Mouse (Mus musculus): ENCODE data around the gene Gsta3. TPM values are rescaled to one million over a fixed set of nuclear protein-coding genes. Genes with fewer than 3 reads are reported as not detected.

The Gsta3 gene
- polyA plus RNA-seq, 1 experiment: 0.30 TPM

GRCm38 (mm10) chr1:21232516-21232915 is 7.9 kb upstream of the Gsta3 start:
- Histone ChIP-seq H3K4me3 (no peak overlapping the region), H3ac (ENCODE audit: control insufficient read depth, insufficient read length) (no peak overlapping the region), H3K79me2 (ENCODE audit: control insufficient read depth, insufficient read depth) (no peaks in the 10 kb centered on the region), H3K4me2 (ENCODE audit: low read depth) (no peak overlapping the region), H3K27me3 (ENCODE audit: control insufficient read depth, insufficient read depth, insufficient read length) (no peaks in the 10 kb centered on the region), H3K36me3 (ENCODE audit: control insufficient read depth, insufficient read depth) (no peaks in the 10 kb centered on the region)
- TF ChIP-seq POLR2AphosphoS2 (IDR thresholded peaks at IDR 0.05; ENCODE audit: insufficient read length, low read depth) (no peak), USF1 (IDR thresholded peaks at IDR 0.05; ENCODE audit: low read depth) (no peak)

- no peak for TF ChIP-seq SRF (IDR thresholded peaks at IDR 0.05; ENCODE audit: control insufficient read depth, insufficient read length, low read depth)
- no peak for TF ChIP-seq MYOD1 (IDR thresholded peaks at IDR 0.05; ENCODE audit: control insufficient read depth in 1 of 3, insufficient read length in 2 of 3, low read depth in 2 of 3)
- no peak for TF ChIP-seq TCF12 (IDR thresholded peaks at IDR 0.05; ENCODE audit: insufficient read depth, poor library complexity, severe bottlenecking)
- no peak for TF ChIP-seq POLR2AphosphoS2 (IDR thresholded peaks at IDR 0.05; ENCODE audit: insufficient read length, low read depth)
- TF ChIP-seq TCF3 (IDR thresholded peaks at IDR 0.05; ENCODE audit: insufficient read length, low read depth): no peak
- no peak for TF ChIP-seq CEBPB (IDR thresholded peaks at IDR 0.05; ENCODE audit: insufficient read depth, poor library complexity, severe bottlenecking)
- TF ChIP-seq USF1 (IDR thresholded peaks at IDR 0.05; ENCODE audit: low read depth): no peak
- Histone ChIP-seq H3K36me3 (ENCODE audit: control insufficient read depth, insufficient read depth) (no peaks in the 10 kb centered on the region), H3K4me3 (no peak overlapping the region), H3K79me2 (ENCODE audit: control insufficient read depth, insufficient read depth) (no peaks in the 10 kb centered on the region), H3K27me3 (ENCODE audit: control insufficient read depth, insufficient read depth, insufficient read length) (no peaks in the 10 kb centered on the region), H3K4me2 (ENCODE audit: low read depth) (no peak overlapping the region), H3ac (ENCODE audit: control insufficient read depth, insufficient read length) (no peak overlapping the region)
Measured at GRCm38 (mm10) chr1:21235359-21235758, 5.0 kb upstream of the Gsta3 start.

- H3K27me3 ChIP-seq (ENCODE audit: control insufficient read depth, insufficient read depth, insufficient read length): no peaks in the 10 kb centered on the region
- no peak overlapping the region for H3ac ChIP-seq (ENCODE audit: control insufficient read depth, insufficient read length)
- H3K79me2 ChIP-seq (ENCODE audit: control insufficient read depth, insufficient read depth): no peaks in the 10 kb centered on the region
- TF ChIP-seq SRF (IDR thresholded peaks at IDR 0.05; ENCODE audit: control insufficient read depth, insufficient read length, low read depth): no peak
- no peak for TF ChIP-seq TCF12 (IDR thresholded peaks at IDR 0.05; ENCODE audit: insufficient read depth, poor library complexity, severe bottlenecking)
- TF ChIP-seq REST (IDR thresholded peaks at IDR 0.05; ENCODE audit: insufficient read depth, insufficient read length): no peak
- no peak for TF ChIP-seq TCF3 (IDR thresholded peaks at IDR 0.05; ENCODE audit: insufficient read length, low read depth)
- no peak for TF ChIP-seq MAX (IDR thresholded peaks at IDR 0.05; ENCODE audit: low read depth)
- TF ChIP-seq MYOD1 (IDR thresholded peaks at IDR 0.05; ENCODE audit: control insufficient read depth in 1 of 3, insufficient read length in 2 of 3, low read depth in 2 of 3): no peak
- no peak for TF ChIP-seq E2F4 (IDR thresholded peaks at IDR 0.05; ENCODE audit: insufficient read depth)
- no peak for TF ChIP-seq MYOG (IDR thresholded peaks at IDR 0.05; ENCODE audit: control insufficient read depth in 1 of 3, insufficient read depth in 1 of 3, insufficient read length in 2 of 3, low read depth in 2 of 3)
- TF ChIP-seq POLR2A (IDR thresholded peaks at IDR 0.05; ENCODE audit: insufficient read length, low read depth): no peak
- no peak for TF ChIP-seq USF1 (IDR thresholded peaks at IDR 0.05; ENCODE audit: low read depth)
- TF ChIP-seq CEBPB (IDR thresholded peaks at IDR 0.05; ENCODE audit: insufficient read depth, poor library complexity, severe bottlenecking): no peak
- no peak for TF ChIP-seq POLR2AphosphoS2 (IDR thresholded peaks at IDR 0.05; ENCODE audit: insufficient read length, low read depth)
- no peaks in the 10 kb centered on the region for H3K36me3 ChIP-seq (ENCODE audit: control insufficient read depth, insufficient read depth)
- H3K4me3 ChIP-seq: no peak overlapping the region
- H3K4me2 ChIP-seq (ENCODE audit: low read depth): no peak overlapping the region
Measured at GRCm38 (mm10) chr1:21241096-21241495, 707 bp downstream of the Gsta3 start.

DNA sequence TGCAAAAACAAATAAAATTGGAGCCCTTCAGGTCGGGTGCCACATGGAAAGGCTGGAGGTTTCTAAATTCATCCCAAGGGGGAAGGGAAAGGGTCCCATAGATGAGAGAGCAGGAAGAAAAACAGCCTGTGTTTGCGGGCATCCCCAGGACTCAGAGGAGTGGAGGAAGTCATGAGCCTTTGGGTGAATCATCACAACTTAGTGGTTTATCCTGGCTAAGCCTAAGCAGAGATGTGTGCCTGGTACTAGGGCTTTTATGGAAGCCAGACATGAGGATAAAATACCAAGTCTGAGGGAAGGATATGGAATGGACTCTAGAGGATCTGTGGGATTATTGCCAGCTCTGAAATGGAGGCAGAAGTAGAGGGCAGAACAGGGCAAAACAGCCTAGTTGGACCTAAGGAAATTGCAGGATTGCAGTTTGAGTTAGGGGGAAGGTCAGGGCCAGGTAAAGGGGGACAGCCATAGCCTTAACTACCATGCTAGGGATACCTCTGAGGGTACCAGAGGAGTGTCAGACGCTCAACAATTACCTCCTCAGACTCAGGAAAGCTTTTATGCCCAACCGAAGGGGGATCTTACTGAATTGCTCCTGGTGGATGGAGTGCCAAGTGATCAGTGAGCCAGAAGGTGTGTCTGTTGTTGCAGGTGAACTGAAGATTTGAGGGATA is 4.0 kb downstream of the Gsta3 start:
- no peak overlapping the region for H3K4me3 ChIP-seq
- H3K36me3 ChIP-seq (ENCODE audit: control insufficient read depth, insufficient read depth): no peaks in the 10 kb centered on the region
- no peaks in the 10 kb centered on the region for H3K79me2 ChIP-seq (ENCODE audit: control insufficient read depth, insufficient read depth)
- H3K27me3 ChIP-seq (ENCODE audit: control insufficient read depth, insufficient read depth, insufficient read length): no peaks in the 10 kb centered on the region
- no peak overlapping the region for H3ac ChIP-seq (ENCODE audit: control insufficient read depth, insufficient read length)
- TF ChIP-seq REST (IDR thresholded peaks at IDR 0.05; ENCODE audit: insufficient read depth, insufficient read length) (no peak), POLR2A (IDR thresholded peaks at IDR 0.05; ENCODE audit: insufficient read length, low read depth) (no peak), TCF12 (IDR thresholded peaks at IDR 0.05; ENCODE audit: insufficient read depth, poor library complexity, severe bottlenecking) (no peak), MYOG (IDR thresholded peaks at IDR 0.05; ENCODE audit: control insufficient read depth in 1 of 3, insufficient read depth in 1 of 3, insufficient read length in 2 of 3, low read depth in 2 of 3) (no peak), POLR2AphosphoS2 (IDR thresholded peaks at IDR 0.05; ENCODE audit: insufficient read length, low read depth) (no peak), USF1 (IDR thresholded peaks at IDR 0.05; ENCODE audit: low read depth) (no peak), SRF (IDR thresholded peaks at IDR 0.05; ENCODE audit: control insufficient read depth, insufficient read length, low read depth) (no peak), TCF3 (IDR thresholded peaks at IDR 0.05; ENCODE audit: insufficient read length, low read depth) (no peak), E2F4 (IDR thresholded peaks at IDR 0.05; ENCODE audit: insufficient read depth) (no peak), CEBPB (IDR thresholded peaks at IDR 0.05; ENCODE audit: insufficient read depth, poor library complexity, severe bottlenecking) (no peak), MYOD1 (IDR thresholded peaks at IDR 0.05; ENCODE audit: control insufficient read depth in 1 of 3, insufficient read length in 2 of 3, low read depth in 2 of 3) (no peak), MAX (IDR thresholded peaks at IDR 0.05; ENCODE audit: low read depth) (no peak)
- H3K4me2 ChIP-seq (ENCODE audit: low read depth): no peak overlapping the region

DNA sequence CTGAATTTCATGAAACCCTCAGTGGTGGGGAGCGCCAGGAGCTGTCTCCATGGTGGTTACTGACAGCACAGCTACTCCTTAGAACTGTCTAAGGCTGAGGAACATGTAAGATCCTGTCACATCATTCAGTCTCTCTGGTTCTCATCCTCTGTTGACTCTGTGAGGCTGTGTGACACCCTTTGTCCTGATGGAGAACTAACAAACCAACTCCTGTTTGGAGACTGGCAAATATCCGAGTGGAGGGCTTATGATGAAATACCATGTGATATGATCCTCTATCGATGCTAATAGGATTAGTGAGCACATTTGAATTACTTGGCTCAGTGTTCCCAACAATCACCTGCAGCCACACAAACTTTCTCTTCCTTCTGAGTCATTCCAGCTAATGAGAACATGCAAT is 5.7 kb downstream of the Gsta3 start:
- H3K79me2 ChIP-seq (ENCODE audit: control insufficient read depth, insufficient read depth): no peaks in the 10 kb centered on the region
- H3K4me2 ChIP-seq (ENCODE audit: low read depth): no peak overlapping the region
- H3K27me3 ChIP-seq (ENCODE audit: control insufficient read depth, insufficient read depth, insufficient read length): no peaks in the 10 kb centered on the region
- H3ac ChIP-seq (ENCODE audit: control insufficient read depth, insufficient read length): no peak overlapping the region
- TF ChIP-seq MAX (IDR thresholded peaks at IDR 0.05; ENCODE audit: low read depth): no peak
- TF ChIP-seq TCF3 (IDR thresholded peaks at IDR 0.05; ENCODE audit: insufficient read length, low read depth): no peak
- no peak for TF ChIP-seq MYOG (IDR thresholded peaks at IDR 0.05; ENCODE audit: control insufficient read depth in 1 of 3, insufficient read depth in 1 of 3, insufficient read length in 2 of 3, low read depth in 2 of 3)
- TF ChIP-seq CEBPB (IDR thresholded peaks at IDR 0.05; ENCODE audit: insufficient read depth, poor library complexity, severe bottlenecking): no peak
- TF ChIP-seq POLR2A (IDR thresholded peaks at IDR 0.05; ENCODE audit: insufficient read length, low read depth): no peak
- TF ChIP-seq E2F4 (IDR thresholded peaks at IDR 0.05; ENCODE audit: insufficient read depth): no peak
- TF ChIP-seq POLR2AphosphoS2 (IDR thresholded peaks at IDR 0.05; ENCODE audit: insufficient read length, low read depth): no peak
- TF ChIP-seq REST (IDR thresholded peaks at IDR 0.05; ENCODE audit: insufficient read depth, insufficient read length): no peak
- TF ChIP-seq USF1 (IDR thresholded peaks at IDR 0.05; ENCODE audit: low read depth): no peak
- no peak for TF ChIP-seq MYOD1 (IDR thresholded peaks at IDR 0.05; ENCODE audit: control insufficient read depth in 1 of 3, insufficient read length in 2 of 3, low read depth in 2 of 3)
- TF ChIP-seq SRF (IDR thresholded peaks at IDR 0.05; ENCODE audit: control insufficient read depth, insufficient read length, low read depth): no peak
- TF ChIP-seq TCF12 (IDR thresholded peaks at IDR 0.05; ENCODE audit: insufficient read depth, poor library complexity, severe bottlenecking): no peak
- H3K36me3 ChIP-seq (ENCODE audit: control insufficient read depth, insufficient read depth): no peaks in the 10 kb centered on the region
- H3K4me3 ChIP-seq: no peak overlapping the region

All from myocyte (in vitro differentiated cells).